ENCODE assay signal across 21 mouse cellular contexts in the genomic region with DNA sequence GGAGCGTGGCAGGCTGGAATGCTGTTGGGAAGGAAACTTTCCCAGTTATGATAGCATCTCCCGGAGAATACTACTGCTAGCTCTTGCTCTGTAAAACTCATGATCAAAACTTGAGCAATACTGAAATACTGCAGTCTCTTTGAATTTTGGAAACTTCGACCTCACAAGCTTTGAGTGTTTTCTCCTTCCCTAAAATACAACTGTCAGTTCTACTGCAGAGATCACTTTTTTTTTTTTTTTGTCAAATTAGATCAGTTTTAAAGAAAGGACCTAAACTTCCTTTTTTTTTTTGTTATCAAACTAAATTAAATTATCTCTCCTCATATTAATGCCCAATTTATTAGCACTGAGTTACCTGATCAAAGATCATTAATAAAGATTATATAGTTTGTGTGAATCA. TPM values are rescaled to one million over a fixed set of nuclear protein-coding genes. Genes with fewer than 3 reads are reported as not detected.
DNase-seq lines count a peak whose midpoint lies in the region; ATAC-seq and TF ChIP-seq lines count a peak whose summit lies in the region.
"Had no signal": no experiment of that assay in that cellular context is flagged by ENCODE, and none has a peak within 500 bp of the region (broad histone marks: within the 10 kb centered on the region; RNA-seq: fewer than 3 reads in every experiment).

No protein-coding gene starts in this region.

- no peak for TF ChIP-seq POLR2A in MEL (IDR thresholded peaks at IDR 0.05; ENCODE audit: control insufficient read depth in 1 of 2, insufficient read depth in 1 of 2, low read depth in 1 of 2, low read length in 2 of 2, poor library complexity in 1 of 2)
- TF ChIP-seq POLR2A in bone marrow macrophage, adult 2 months (IDR thresholded peaks at IDR 0.05; ENCODE audit: borderline replicate concordance, low read depth, low read length): no peak

- H3K27ac ChIP-seq in MEL (ENCODE audit: control insufficient read depth, low read depth, low read length): no peak overlapping the region
- peak overlapping the region; percentile 48 for H3K27ac ChIP-seq in bone marrow macrophage, adult 2 months (ENCODE audit: insufficient read depth, low read depth, low read length)

- H3K9me3 ChIP-seq in MEL (replicated peaks; ENCODE audit: insufficient read depth, low read length): no peaks in the 10 kb centered on the region
- H3K9me3 ChIP-seq: G1E had no signal

- H3K4me3 ChIP-seq in MEL (ENCODE audit: control insufficient read depth in 1 of 2, insufficient read depth in 1 of 2, low read depth in 2 of 2, low read length in 2 of 2): no peak overlapping the region
- no peak overlapping the region for H3K4me3 ChIP-seq in bone marrow macrophage, adult 2 months (ENCODE audit: insufficient read depth, low read length)

- H3K9ac ChIP-seq in MEL (ENCODE audit: control insufficient read depth, low read depth, low read length, poor library complexity, severe bottlenecking): no peak overlapping the region

- peaks cover 0 to 2% of the 10 kb centered on the region in 2 experiments; a peak in 2 of 4 replicates for H3K4me1 ChIP-seq in MEL (ENCODE audit: control insufficient read depth in 1 of 2, insufficient read depth in 2 of 2, low read length in 2 of 2)
- peaks cover 3% of the 10 kb centered on the region for H3K4me1 ChIP-seq in bone marrow macrophage, adult 2 months (ENCODE audit: control insufficient read depth, insufficient read depth, low read length)

- no peaks in the 10 kb centered on the region for H3K27me3 ChIP-seq in MEL (ENCODE audit: control insufficient read depth in 1 of 2, insufficient read depth in 2 of 2, low read length in 2 of 2)
- H3K27me3 ChIP-seq: CH12.LX, Patski had no signal

- H3K36me3 ChIP-seq in MEL (ENCODE audit: control insufficient read depth in 1 of 2, insufficient read depth in 2 of 2, low read length in 2 of 2): peaks cover 3 to 4% of the 10 kb centered on the region in 2 experiments

- DNase-seq in MEL (ENCODE audit: low read depth, low spot score): peak; percentile 30
- no peak for DNase-seq in heart, adult 18-20 months
- DNase-seq: adrenal gland, adult 2 months; adrenal gland, adult 8-10 months; adrenal gland, postnatal 10 days; adrenal gland, postnatal 14 days; adrenal gland, postnatal 25 days; adrenal gland, postnatal 36 days; B cell, adult 2 months; cerebellum, adult 11 months; cerebellum, adult 11-12 months; cerebellum, adult 18-20 months; cerebellum, adult 2 months; cerebellum, adult 8-10 months had no signal

- no peak for TF ChIP-seq EP300 in MEL (IDR thresholded peaks at IDR 0.05; ENCODE audit: low read depth in 1 of 2, low read length in 2 of 2)

- no peak for ATAC-seq in inflammation-experienced regulatory T-cells, adult 6 months
- ATAC-seq: activated CD4-positive, CD25-positive, alpha-beta regulatory T cell, adult 4 months; CD4-positive, CD25-positive, alpha-beta regulatory T cell, adult 4 months; Patski had no signal

- H3K79me2 ChIP-seq in MEL (ENCODE audit: control insufficient read depth, insufficient read depth, low read length, poor library complexity): no peaks in the 10 kb centered on the region

- no peak for TF ChIP-seq CTCF in MEL (IDR thresholded peaks at IDR 0.05 in 2 of 3, conservative IDR thresholded peaks at IDR 0.05 in 1 of 3; ENCODE audit: control insufficient read depth in 1 of 3, insufficient read depth in 1 of 3, low read depth in 2 of 3, low read length in 3 of 3, poor library complexity in 1 of 3, severe bottlenecking in 1 of 3)
- TF ChIP-seq CTCF in bone marrow macrophage, adult 2 months (IDR thresholded peaks at IDR 0.05; ENCODE audit: low read depth, low read length): no peak

- TF ChIP-seq RAD21 in MEL (IDR thresholded peaks at IDR 0.05; ENCODE audit: low read depth, low read length): no peak

TF ChIP-seq in MEL, 35 proteins besides CTCF, POLR2A, EP300 and RAD21:
- TF ChIP-seq ZNF384 (IDR thresholded peaks at IDR 0.05; ENCODE audit: low read depth, low read length) (peak; percentile 91), MAZ (IDR thresholded peaks at IDR 0.05; ENCODE audit: low read depth, low read length) (no peak)

RNA-seq across cellular contexts. Expression of gene Fcho2, which starts 37.3 kb away (rescaled TPM):
- total RNA-seq in MEL (2012; rRNA removed): 2.2 and 2.4 TPM in 2 replicates
- polyA plus RNA-seq in MEL (2012; ENCODE audit: insufficient read depth in 1 of 2, insufficient read length in 2 of 2, low read depth in 1 of 2, low replicate concordance in 2 of 2, missing spikeins in 1 of 2): 1 to 10 TPM in 1 of 2 experiments, not detected in 1; 5.8 TPM
- 147 and 157 TPM in 2 replicates for polyA plus RNA-seq in bone marrow macrophage, adult 2 months (2012; ENCODE audit: insufficient read depth, insufficient read length, missing spikeins)
- 10 to 100 TPM; 45.5 to 53.7 (median 47.8) TPM for polyA plus RNA-seq in inflammation-experienced regulatory T-cells, adult 6 months (2017; shearing (Covaris generic))
- 10 to 100 TPM; 27.7 to 38.3 TPM for total RNA-seq in heart, adult 18-20 months (2021)
